Mouse (Mus musculus) left cerebral cortex, adult 11 months (tissue): Measurements from ENCODE around the gene Lcat.
A peak's percentile ranks its signal among the peaks of the same experiment; 100 is the strongest.
"Not testable (repeated sequence)": the region's sequence is repeated elsewhere in the genome, so short reads cannot be mapped to it uniquely, and the experiment has no call there.

Experiments used
- DNase-seq: peaks from one replicate; pipeline ENCODE4 v3.0.0; 2022; ENCODE audit warnings: low spot score

The Lcat gene

DNA sequence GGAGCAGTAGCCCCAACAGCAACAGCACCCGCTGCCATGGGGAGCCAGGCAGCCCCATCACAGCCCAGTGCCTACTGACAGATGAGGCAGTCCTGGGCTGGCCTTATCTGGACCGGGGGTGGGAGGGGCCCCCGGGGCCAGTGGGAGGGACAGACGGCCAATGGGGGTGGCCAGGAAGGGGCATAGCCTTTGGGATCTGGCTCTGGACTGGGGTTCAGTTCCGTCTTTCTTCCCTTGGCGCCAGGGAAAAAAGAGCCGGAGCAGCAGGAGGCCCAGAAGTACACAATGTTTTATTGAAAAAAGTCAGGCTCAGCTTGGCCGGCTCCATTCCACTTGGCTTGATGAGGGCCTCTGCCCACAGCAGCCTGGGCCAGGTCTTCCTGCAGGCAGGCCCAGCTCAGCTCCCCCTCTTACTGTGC, at the start of gene Lcat:
Lcat (minus strand) TSS at position 62 of the 419 bp plus-strand sequence.
- DNase-seq = no peak

- no peak for DNase-seq
Observed at GRCm38 (mm10) chr8:105992499-105992898, 49.3 kb upstream of the Lcat start.

- DNase-seq = no peak
Observed at GRCm38 (mm10) chr8:105991546-105991945, 48.4 kb upstream of the Lcat start.

DNA sequence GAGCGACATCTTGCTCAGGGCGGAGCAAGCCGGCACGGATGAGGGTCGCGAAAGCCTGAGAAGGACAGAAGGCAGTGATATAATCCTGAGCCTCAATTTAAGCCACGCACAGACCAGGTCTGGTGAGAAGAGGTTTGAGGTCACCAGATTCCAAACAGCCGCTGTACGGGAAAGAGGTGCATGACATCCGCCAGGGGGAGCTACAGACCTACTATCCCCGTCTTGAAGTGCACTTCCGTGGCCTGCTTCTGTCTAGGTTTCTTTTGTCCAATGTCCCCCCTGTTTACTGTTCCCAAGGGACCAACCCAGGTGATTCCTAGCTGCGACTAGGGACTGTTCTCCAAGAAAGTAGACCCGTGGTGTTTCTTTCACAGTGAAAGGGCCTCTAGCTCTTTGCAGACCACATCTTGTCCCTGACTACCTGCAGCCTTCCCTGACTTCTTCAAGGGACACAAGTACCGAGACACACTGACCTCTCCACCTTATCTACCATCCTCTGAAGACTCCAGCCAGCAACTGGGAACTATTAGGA, 47.7 kb upstream of the Lcat start, which contains the start of gene Dus2:
Dus2 (plus strand) TSS at position 482 of the 532 bp plus-strand sequence.
- DNase-seq = no peak

DNA sequence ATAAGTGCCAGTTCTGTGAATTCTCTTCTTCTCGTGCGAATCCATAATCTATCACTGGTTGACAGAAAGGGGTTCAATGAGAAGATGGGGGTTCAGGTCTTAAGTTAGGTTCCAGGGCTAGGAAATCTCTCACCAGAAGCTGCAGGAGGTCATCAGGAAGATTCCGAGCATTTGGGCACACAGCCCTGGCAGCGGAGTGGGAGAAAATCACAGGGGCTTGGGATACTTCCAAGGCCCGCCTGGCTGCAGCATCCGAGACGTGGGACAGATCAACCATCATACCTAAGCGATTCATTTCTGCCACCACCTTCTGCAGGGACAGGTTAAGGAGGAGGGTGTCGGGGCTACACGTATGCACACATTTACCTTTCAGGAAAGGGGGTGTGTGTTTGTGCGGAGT, 45.4 kb upstream of the Lcat start:
- no peak for DNase-seq

GRCm38 (mm10) chr8:105983406-105983805, 40.2 kb upstream of the Lcat start:
- not testable (repeated sequence) for DNase-seq

DNA sequence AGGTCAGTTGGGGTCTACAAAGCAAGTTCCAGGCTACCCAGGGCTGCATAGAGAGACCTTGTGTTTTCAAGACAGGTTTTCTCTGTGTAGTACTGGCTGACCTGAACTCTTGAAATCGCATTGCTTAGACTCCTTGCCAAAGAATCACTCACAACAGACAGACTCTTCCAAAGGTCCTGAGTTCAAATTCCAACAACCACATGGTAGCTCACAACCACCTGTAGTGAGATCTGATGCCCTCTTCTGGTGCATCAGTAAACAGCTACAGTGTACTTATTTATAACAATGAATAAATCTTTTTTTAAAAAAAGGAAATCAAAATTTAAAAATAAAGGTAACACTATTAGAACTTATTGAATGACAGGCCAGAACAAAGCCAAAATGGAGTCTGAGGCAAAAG, 38.0 kb upstream of the Lcat start:
- DNase-seq = no peak

DNA sequence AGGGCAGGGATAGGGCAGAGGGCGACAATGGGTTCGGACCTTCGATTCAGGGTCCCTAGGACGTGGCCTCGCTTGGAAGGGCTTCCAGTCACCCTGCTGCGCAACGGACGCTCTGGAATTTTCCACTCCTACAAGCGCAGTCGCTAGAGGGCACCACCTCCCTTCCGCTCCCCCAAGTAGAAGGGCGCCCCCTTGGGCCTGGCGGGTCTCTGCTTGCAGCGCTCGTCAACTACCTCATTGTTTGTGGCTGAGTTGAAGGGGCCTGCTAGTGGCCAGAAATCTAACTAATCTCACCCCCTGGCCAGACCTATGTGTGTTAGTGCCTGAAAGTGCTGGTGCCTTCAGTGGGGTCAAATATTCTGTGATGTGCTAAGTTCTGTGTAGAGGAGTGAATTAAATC, 36.1 kb upstream of the Lcat start, which contains the start of gene Dpep3:
Dpep3 (minus strand) TSS at position 105 of the 400 bp plus-strand sequence.
- DNase-seq = no peak

DNA sequence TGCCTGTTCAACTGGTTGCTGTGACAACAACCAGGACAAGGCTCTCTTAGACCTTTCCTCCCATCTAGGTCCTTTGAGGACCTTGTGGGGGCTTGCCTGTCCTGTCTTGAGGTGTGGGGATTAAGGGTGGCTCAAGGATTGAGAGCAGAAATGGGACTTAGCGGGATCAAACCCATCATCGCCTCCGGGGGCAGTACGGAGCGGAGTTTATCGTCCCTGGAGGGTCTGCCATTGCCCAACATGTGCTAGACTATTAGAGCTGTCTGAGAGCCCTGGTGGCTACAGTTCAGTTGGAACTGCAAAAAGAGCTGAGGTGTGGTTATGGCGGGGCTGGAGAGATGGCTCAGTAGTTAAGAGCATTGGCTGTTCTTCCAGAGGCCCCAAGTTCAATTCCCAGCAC, 32.2 kb upstream of the Lcat start:
- no peak for DNase-seq

DNA sequence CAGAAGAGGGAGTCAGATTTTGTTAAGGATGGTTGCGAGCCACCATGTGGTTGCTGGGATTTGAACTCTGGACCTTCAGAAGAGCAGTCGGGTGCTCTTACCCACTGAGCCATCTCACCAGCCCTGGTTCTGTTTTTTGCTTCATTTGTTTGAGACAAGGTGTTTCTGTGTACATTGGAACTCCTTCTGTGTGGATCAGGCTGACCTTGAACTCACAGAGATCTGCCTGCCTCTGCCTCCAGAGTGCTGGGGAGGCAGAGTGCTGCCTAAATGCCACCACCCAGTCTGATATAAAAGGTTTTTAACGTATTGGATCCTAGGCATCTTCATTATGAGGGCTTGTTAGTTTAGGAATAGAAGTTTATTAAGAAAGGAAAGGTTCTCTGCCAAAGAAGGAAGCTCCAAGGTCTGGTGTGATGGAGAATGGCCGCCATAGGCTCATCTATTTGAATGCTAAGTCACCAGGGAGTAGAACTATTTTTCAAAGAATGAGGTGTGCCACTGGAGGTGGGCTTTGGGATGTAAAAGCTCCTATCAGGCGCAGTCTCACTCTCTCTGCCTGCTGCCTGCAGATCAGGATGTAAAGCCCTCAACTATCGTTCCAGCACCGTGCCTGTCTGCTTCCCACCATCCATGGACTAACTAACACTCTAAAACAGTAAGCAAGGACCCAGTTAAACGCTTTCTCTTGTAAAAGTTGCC, 28.0 kb upstream of the Lcat start:
- no peak for DNase-seq

GRCm38 (mm10) chr8:105969367-105969766, 26.2 kb upstream of the Lcat start:
- DNase-seq = no peak

DNA sequence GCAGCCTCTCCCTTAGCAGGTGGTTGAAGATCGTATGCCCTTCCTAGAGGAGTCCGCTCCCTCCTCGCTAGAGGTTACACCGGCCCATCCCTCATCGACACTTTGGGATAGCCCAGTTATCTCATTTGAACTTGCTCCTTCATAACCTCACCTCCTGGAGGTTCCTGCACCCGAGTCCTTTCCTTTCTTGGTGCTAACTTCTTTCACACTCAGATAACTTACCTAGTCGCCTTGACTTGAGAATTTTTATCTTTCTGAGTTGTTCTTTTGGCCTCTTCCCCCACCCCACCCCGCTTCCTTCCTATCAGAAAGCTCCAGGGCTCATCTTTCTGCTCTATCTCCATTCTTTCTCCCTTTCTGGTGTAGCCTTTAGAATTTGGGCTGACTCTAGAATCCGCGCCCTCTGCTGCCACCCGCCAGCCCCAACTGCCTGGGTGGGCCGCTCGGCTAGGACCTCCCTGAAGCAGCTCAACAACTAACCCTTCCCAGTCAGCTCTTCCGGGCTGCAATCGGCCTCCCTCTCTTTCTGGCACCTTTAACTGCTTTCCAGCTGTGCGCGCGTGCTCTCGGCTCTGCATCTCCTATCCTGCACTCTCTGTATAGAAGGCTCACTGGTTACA, 23.6 kb upstream of the Lcat start:
- DNase-seq = no peak

GRCm38 (mm10) chr8:105965905-105966341, 22.7 kb upstream of the Lcat start, which contains the start of gene Slc12a4:
Gene Slc12a4 (minus strand): TSS chr8:105966097.
- DNase-seq = no peak

GRCm38 (mm10) chr8:105965266-105965904, 22.2 kb upstream of the Lcat start:
- no peak for DNase-seq

- no peak for DNase-seq
Observed at GRCm38 (mm10) chr8:105964506-105965265, 21.5 kb upstream of the Lcat start.

GRCm38 (mm10) chr8:105961536-105961935, 18.4 kb upstream of the Lcat start:
- DNase-seq = no peak

DNA sequence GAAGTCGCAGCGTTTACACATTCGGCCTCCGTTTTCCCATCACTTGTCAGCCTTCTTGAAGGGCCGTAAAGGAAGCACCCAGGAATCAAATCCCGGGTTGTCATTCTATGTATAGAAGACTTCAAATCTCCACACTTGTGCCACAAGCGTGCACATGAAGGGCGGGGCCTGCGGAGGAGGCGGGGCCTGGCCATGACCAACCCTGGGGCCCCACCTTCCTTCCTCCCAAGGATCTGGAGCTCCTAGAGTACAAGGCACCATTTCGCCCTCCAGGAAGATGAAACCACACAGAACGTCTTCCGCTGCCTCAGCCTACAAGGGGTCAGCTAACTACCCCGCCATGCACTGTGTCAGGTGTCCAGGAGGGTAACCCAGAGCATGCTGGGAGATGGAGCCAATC, 17.9 kb upstream of the Lcat start:
- DNase-seq = no peak

DNA sequence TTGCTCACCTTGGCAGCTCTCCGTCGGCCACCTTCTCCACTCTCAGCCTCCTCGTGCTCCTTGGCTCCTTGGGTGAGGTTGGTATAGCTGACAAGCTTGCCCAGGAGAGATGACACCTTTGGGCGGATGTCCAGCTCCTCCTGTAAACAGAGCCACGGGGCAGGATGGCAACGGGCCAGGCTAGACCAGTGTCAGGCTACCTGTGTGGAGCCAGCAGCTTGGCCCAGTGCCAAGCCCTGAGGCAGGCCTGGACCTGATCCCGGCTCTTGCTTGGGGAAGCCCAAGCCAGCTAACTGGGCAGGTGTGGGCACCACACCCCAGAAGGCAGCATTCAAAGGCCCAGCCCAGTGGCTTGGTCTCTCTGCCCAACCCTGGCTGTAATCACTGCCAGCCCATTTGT, 16.2 kb upstream of the Lcat start:
- DNase-seq = no peak

- no peak for DNase-seq
Observed at GRCm38 (mm10) chr8:105957813-105958212, 14.6 kb upstream of the Lcat start.

- DNase-seq = no peak
Observed at GRCm38 (mm10) chr8:105956556-105956955, 13.4 kb upstream of the Lcat start.

- DNase-seq = no peak
Observed at GRCm38 (mm10) chr8:105951057-105951659, 8.0 kb upstream of the Lcat start.

DNA sequence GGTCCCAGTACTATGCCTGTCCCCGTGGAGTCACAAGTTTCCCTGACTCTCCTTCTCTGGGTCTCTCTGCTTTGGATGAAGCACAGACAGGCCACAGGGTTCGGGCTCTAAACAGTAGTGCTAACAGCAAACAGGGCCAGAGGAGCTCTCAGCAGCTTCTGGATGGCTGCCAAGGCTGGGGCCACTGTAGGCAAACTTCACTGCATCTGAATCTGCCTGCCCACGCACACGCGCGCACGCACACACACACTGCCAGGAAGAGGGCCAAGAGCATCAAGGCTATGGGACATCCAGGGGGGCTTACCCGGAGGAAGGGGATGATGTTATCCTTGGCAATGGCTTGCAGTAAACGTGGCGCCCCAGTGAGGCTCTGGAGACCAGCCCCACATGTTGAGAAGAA, 6.2 kb upstream of the Lcat start:
- peak; percentile 50 for DNase-seq
